Mouse (Mus musculus) adipocyte (in vitro differentiated cells): ENCODE measurements at regions not wholly inside any gene's neighbourhood (a gene's known extent, or its start where the extent isn't known, plus 50 kb on each side); places are given as distances from the start of the nearest gene placed in this dataset.

Experiments
- DNase-seq: peaks from one replicate; pipeline ENCODE4 v3.0.0-alpha.2; 2016; ENCODE audit warnings: low spot score

- DNase-seq, result peak; percentile 24
Observed at GRCm38 (mm10) chr2:139370070-139370469, 123.6 kb upstream of the Sptlc3 start.

- no peak for DNase-seq
Observed at GRCm38 (mm10) chr2:139380285-139380684, 113.4 kb upstream of the Sptlc3 start.

- DNase-seq, result peak; percentile 82
Observed at GRCm38 (mm10) chr2:139381628-139382027, 112.1 kb upstream of the Sptlc3 start.

GRCm38 (mm10) chr2:139413559-139413958 lies 80.2 kb upstream of the Sptlc3 start:
- no peak for DNase-seq

GRCm38 (mm10) chr2:139417506-139417905 lies 76.2 kb upstream of the Sptlc3 start:
- DNase-seq, result no peak

GRCm38 (mm10) chr2:139422678-139423077 lies 71.0 kb upstream of the Sptlc3 start:
- no peak for DNase-seq

GRCm38 (mm10) chr2:139423413-139423812 lies 70.3 kb upstream of the Sptlc3 start:
- no peak for DNase-seq
